Mouse (Mus musculus): ENCODE measurements around the gene Bdh1. TPM values are rescaled to one million over a fixed set of nuclear protein-coding genes. Genes with fewer than 3 reads are reported as not detected.

Bdh1 gene
- polyA plus RNA-seq, 1 experiment from 2014 or later = 115 TPM

DNA sequence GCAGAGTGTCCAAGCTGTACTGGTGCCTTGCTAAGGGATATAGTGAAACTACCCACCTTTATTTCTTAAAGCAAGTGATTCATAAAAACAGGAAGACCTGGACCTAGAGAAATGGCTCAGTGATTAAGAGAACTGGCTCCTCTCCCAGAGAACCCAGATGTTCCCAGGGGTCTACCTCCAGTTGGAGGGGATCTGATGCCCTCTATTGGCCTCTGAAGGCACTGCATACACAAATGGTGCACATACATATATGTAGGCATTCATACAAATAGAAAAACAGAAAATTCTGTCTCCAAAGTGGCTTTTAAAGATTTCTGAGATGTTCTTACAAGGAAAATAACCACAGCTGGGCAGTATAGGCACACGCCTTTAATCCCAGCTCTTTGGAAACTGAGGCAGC lies 18.0 kb downstream of the Bdh1 start:
- Histone ChIP-seq H3K9ac (ENCODE audit: low read length) (no peak overlapping the region), H3K27me3 (ENCODE audit: control insufficient read depth, insufficient read depth, low read length) (no peaks in the 10 kb centered on the region), H3K4me1 (replicated peaks; ENCODE audit: control insufficient read depth, insufficient read depth) (no peaks in the 10 kb centered on the region; the same call in 1 of the 2 replicates), H3K4me2 (replicated peaks; ENCODE audit: low read depth) (no peak overlapping the region), H3K27ac (replicated peaks) (no peak overlapping the region), H3K36me3 (ENCODE audit: control insufficient read depth, insufficient read depth, low read length) (no peaks in the 10 kb centered on the region; the same call in 1 of the 2 replicates), H3K9me3 (ENCODE audit: control insufficient read depth, low read length) (no peaks in the 10 kb centered on the region), H3K4me3 (ENCODE audit: low read depth, low read length) (no peak overlapping the region)
- no peak for TF ChIP-seq EP300 (optimal IDR thresholded peaks at IDR 0.05)
- peak; percentile 29 for TF ChIP-seq CTCF (IDR thresholded peaks at IDR 0.05; ENCODE audit: low read depth)
- WGBS = 100% methylated on average over 1 of the region's 1 CpGs
- no peak for ATAC-seq (ENCODE audit: low FRiP score, low TSS enrichment)
- DNase-seq (ENCODE audit: low spot score) = no peak

DNA sequence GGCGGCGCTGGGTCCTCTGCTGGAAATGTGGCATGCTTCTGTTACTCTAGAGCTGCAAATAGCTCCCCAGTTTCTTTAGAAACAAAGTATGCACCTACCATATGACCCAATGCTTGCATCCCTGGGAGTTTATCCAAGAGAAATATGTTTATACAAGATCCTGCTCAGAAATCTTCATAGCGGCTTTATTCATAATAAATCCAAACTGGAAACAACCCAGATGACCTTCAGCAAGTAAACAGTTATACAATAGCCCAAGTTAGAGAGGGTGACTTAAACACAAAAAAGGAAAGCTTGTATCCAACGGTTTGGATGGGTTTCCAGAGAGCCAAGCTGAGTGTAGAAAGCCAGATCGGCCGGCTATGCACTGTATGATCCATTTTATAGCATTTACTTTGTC lies 22.4 kb downstream of the Bdh1 start:
- Histone ChIP-seq H3K36me3 (ENCODE audit: control insufficient read depth, insufficient read depth, low read length) (no peaks in the 10 kb centered on the region), H3K27me3 (ENCODE audit: control insufficient read depth, insufficient read depth, low read length) (no peaks in the 10 kb centered on the region), H3K9me3 (ENCODE audit: control insufficient read depth, low read length) (no peaks in the 10 kb centered on the region), H3K9ac (ENCODE audit: low read length) (no peak overlapping the region), H3K4me1 (replicated peaks; ENCODE audit: control insufficient read depth, insufficient read depth) (no peaks in the 10 kb centered on the region; the same call in 1 of the 2 replicates), H3K27ac (replicated peaks) (peak overlapping the region; percentile 63; the same call in 1 of the 2 replicates), H3K4me2 (replicated peaks; ENCODE audit: low read depth) (no peak overlapping the region), H3K4me3 (ENCODE audit: low read depth, low read length) (no peak overlapping the region)
- WGBS = 46% methylated on average over 6 of the region's 6 CpGs
- ATAC-seq (ENCODE audit: low FRiP score, low TSS enrichment) (no peak; the same call in 1 of the 2 replicates), DNase-seq (ENCODE audit: low spot score) (no peak)
- TF ChIP-seq CTCF (IDR thresholded peaks at IDR 0.05; ENCODE audit: low read depth) (no peak), EP300 (optimal IDR thresholded peaks at IDR 0.05) (no peak)

DNA sequence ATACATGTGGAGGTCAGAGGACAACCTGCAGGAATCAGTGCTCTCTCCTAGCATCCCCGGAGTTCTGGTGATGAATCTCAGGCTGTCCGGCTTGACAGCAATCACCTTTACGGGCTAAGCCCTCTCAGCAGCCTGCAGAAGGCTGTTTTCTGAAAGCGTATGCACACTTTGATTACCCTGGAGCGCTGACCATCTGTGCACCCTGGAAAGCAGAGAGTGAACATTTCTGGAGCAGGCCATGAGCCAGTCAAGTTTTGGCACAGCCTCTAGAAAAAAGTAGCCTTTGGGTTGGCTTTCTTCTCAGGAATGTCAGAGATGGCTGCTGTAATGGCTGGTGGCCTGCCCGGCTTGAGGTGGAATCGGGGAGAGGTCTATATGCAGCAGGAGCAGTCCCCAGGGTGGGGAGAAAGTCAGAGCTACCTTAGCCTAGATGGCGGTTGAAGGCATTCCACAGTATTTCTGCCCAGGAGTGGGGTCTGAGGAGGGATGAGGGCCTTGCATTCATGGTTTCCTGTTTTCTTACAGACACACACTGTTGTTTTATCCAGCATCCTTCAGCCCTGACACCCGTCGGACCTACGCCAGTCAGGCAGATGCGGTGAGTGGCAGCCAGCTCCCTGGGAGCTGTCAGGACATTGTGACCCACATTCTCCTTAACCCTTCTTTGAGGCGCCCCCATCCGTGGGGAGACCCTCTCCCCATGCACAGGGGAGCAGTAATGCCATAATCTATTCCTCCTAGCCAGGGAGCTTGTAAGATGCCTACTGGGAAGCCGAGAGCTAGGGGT lies 24.2 kb downstream of the Bdh1 start:
- 76% methylated on average over 15 of the region's 15 CpGs for WGBS
- Histone ChIP-seq H3K36me3 (ENCODE audit: control insufficient read depth, insufficient read depth, low read length) (no peaks in the 10 kb centered on the region), H3K9me3 (ENCODE audit: control insufficient read depth, low read length) (no peaks in the 10 kb centered on the region)

DNA sequence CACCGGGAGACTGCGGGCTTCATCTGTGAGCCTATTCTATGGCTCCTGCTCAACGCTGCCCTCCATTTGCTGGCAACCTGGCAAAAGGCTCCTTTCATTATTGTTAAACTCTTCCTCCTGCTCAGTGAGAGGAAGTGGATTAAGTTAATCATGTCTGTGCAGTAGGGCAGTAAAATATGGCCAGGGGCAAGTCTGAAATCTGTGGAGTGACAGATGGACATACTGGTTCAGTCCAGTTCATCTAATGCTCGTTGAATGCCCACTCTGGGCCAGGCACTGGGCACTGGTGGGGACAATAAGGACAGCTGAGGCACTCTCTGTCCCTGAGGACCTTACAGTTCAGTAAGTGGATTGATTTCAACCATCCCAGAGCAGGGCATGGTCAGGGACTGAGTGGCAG lies 27.9 kb downstream of the Bdh1 start:
- TF ChIP-seq CTCF (IDR thresholded peaks at IDR 0.05; ENCODE audit: low read depth) = no peak
- TF ChIP-seq EP300 (optimal IDR thresholded peaks at IDR 0.05) = no peak
- Histone ChIP-seq H3K27ac (replicated peaks) (no peak overlapping the region), H3K4me1 (replicated peaks; ENCODE audit: control insufficient read depth, insufficient read depth) (no peaks in the 10 kb centered on the region; the same call in 1 of the 2 replicates), H3K27me3 (ENCODE audit: control insufficient read depth, insufficient read depth, low read length) (no peaks in the 10 kb centered on the region), H3K36me3 (ENCODE audit: control insufficient read depth, insufficient read depth, low read length) (no peaks in the 10 kb centered on the region), H3K4me3 (ENCODE audit: low read depth, low read length) (no peak overlapping the region), H3K9ac (ENCODE audit: low read length) (no peak overlapping the region), H3K4me2 (replicated peaks; ENCODE audit: low read depth) (no peak overlapping the region), H3K9me3 (ENCODE audit: control insufficient read depth, low read length) (no peaks in the 10 kb centered on the region)
- WGBS = 83% methylated on average over 4 of the region's 4 CpGs
- ATAC-seq (ENCODE audit: low FRiP score, low TSS enrichment) (no peak), DNase-seq (ENCODE audit: low spot score) (no peak)

More for the DNA sequence above, 24.2 kb downstream of the Bdh1 start:
- TF ChIP-seq EP300 (optimal IDR thresholded peaks at IDR 0.05) (no peak), CTCF (IDR thresholded peaks at IDR 0.05; ENCODE audit: low read depth) (no peak)
- ATAC-seq (ENCODE audit: low FRiP score, low TSS enrichment) = no peak
- Histone ChIP-seq H3K4me1 (replicated peaks; ENCODE audit: control insufficient read depth, insufficient read depth) (no peaks in the 10 kb centered on the region; the same call in 1 of the 2 replicates), H3K4me3 (ENCODE audit: low read depth, low read length) (no peak overlapping the region), H3K4me2 (replicated peaks; ENCODE audit: low read depth) (no peak overlapping the region), H3K27me3 (ENCODE audit: control insufficient read depth, insufficient read depth, low read length) (no peaks in the 10 kb centered on the region), H3K27ac (replicated peaks) (no peak overlapping the region), H3K9ac (ENCODE audit: low read length) (no peak overlapping the region)
- no peak for DNase-seq (ENCODE audit: low spot score)

DNA sequence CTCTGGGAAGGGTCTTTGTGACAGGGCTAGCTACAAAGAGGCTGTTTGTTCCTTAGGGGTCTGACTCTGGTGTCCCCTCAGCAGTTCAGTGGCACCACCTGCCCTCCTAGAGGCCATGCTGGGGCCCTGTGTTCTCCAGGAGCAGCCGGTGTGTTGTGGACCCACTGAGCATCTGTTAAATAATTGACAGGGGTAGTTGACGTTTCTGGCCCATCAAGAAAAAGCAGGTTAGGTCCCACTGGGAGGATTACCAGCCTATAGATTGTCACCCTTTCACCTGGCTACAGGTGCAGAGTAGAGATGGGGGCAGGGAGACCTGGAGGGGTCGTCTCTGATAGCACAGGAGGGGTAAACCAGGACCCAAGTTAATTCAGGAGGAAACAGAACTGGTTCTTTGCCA lies 29.2 kb downstream of the Bdh1 start:
- no peak for TF ChIP-seq EP300 (optimal IDR thresholded peaks at IDR 0.05)
- TF ChIP-seq CTCF (IDR thresholded peaks at IDR 0.05; ENCODE audit: low read depth) = no peak
- Histone ChIP-seq H3K27me3 (ENCODE audit: control insufficient read depth, insufficient read depth, low read length) (no peaks in the 10 kb centered on the region), H3K4me1 (replicated peaks; ENCODE audit: control insufficient read depth, insufficient read depth) (no peaks in the 10 kb centered on the region; the same call in 1 of the 2 replicates), H3K9me3 (ENCODE audit: control insufficient read depth, low read length) (no peaks in the 10 kb centered on the region), H3K4me3 (ENCODE audit: low read depth, low read length) (no peak overlapping the region), H3K4me2 (replicated peaks; ENCODE audit: low read depth) (no peak overlapping the region), H3K9ac (ENCODE audit: low read length) (no peak overlapping the region), H3K27ac (replicated peaks) (no peak overlapping the region), H3K36me3 (ENCODE audit: control insufficient read depth, insufficient read depth, low read length) (no peaks in the 10 kb centered on the region)
- ATAC-seq (ENCODE audit: low FRiP score, low TSS enrichment) (no peak), DNase-seq (ENCODE audit: low spot score) (no peak)
- 64% methylated on average over 3 of the region's 3 CpGs for WGBS

DNA sequence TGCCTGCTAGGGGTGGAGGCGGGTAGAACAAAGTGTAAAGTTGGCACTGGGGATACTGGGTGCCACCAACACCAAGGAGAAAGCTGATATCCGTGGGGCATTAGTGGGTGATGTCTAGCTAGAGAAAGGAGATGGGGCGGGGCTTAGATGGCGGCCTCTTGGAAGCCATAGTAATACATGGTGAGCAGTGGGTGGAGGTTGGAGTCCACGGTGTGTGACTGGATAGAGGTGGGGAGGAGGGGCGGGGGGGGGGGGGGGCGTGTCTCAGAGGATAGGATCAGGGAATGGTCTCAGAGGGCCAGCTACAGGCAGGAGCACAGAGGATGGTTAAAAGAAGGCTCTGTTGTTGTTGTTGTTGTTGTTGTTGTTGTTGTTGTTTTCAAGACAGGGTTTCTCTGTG lies 30.4 kb downstream of the Bdh1 start:
- Histone ChIP-seq H3K4me1 (replicated peaks; ENCODE audit: control insufficient read depth, insufficient read depth) (no peaks in the 10 kb centered on the region; the same call in 1 of the 2 replicates), H3K9ac (ENCODE audit: low read length) (no peak overlapping the region), H3K27ac (replicated peaks) (no peak overlapping the region), H3K27me3 (ENCODE audit: control insufficient read depth, insufficient read depth, low read length) (no peaks in the 10 kb centered on the region), H3K36me3 (ENCODE audit: control insufficient read depth, insufficient read depth, low read length) (no peaks in the 10 kb centered on the region), H3K4me2 (replicated peaks; ENCODE audit: low read depth) (no peak overlapping the region), H3K9me3 (ENCODE audit: control insufficient read depth, low read length) (no peaks in the 10 kb centered on the region), H3K4me3 (ENCODE audit: low read depth, low read length) (no peak overlapping the region)
- whole genome bisulfite sequencing = 73% methylated on average over 4 of the region's 7 CpGs
- ATAC-seq (ENCODE audit: low FRiP score, low TSS enrichment) = 0 out of 2 replicates have a peak, but pooled peaks have one; percentile 4
- DNase-seq (ENCODE audit: low spot score) = no peak
- no peak for TF ChIP-seq EP300 (optimal IDR thresholded peaks at IDR 0.05)
- TF ChIP-seq CTCF (IDR thresholded peaks at IDR 0.05; ENCODE audit: low read depth) = no peak
